Mouse (Mus musculus): ENCODE data around the gene Adora3.

Gene Adora3

GRCm38 (mm10) chr3:105932240-105933071 lies 61.8 kb downstream of the Adora3 start, which contains the start of gene I830077J02Rik:
I830077J02Rik (minus strand) TSS chr3:105932664.
- no peak for DNase-seq (ENCODE audit: low spot score in 2 of 2)

GRCm38 (mm10) chr3:105933926-105934325 lies 63.3 kb downstream of the Adora3 start:
- DNase-seq (ENCODE audit: low spot score in 2 of 2) = no peak

GRCm38 (mm10) chr3:105935033-105935432 lies 64.4 kb downstream of the Adora3 start:
- no peak for DNase-seq (ENCODE audit: low spot score in 2 of 2)

GRCm38 (mm10) chr3:105936111-105936510 lies 65.5 kb downstream of the Adora3 start:
- no peak for DNase-seq (ENCODE audit: low spot score in 2 of 2)

- no peak for DNase-seq (ENCODE audit: low spot score in 2 of 2)
These were observed 80.7 kb downstream of the Adora3 start for GRCm38 (mm10) chr3:105951348-105951747.

GRCm38 (mm10) chr3:105957235-105957634 lies 86.6 kb downstream of the Adora3 start:
- DNase-seq (ENCODE audit: low spot score in 2 of 2) = no peak

- no peak for DNase-seq (ENCODE audit: low spot score in 2 of 2)
These were observed 87.5 kb downstream of the Adora3 start for GRCm38 (mm10) chr3:105958204-105958603.
